Mouse (Mus musculus) heart, postnatal 14 days (tissue): Measurements from ENCODE around the gene Gm10837. TPM values are rescaled to one million over a fixed set of nuclear protein-coding genes. Genes with fewer than 3 reads are reported as not detected.
"Not testable (repeated sequence)": the region's sequence is repeated elsewhere in the genome, so short reads cannot be mapped to it uniquely, and the experiment has no call there.

ENCODE experiments used
- DNase-seq, 2 experiments: peaks; one replicate each; pipeline ENCODE4 v3.0.0; 2021 to 2022
- intact Hi-C: fragments of 180-260 bp; cut with DNase I; formaldehyde crosslinking; loops from one replicate; pipeline ENCODE4 v1.15.1; 2025
- total RNA-seq, 2 experiments: library from RNA; stranded (reverse); gene quantifications; 2 replicates each; pipeline ENCODE4 v1.2.3; 2021

The Gm10837 gene
- total RNA-seq, 2 experiments from 2014 or later, result not detected

- intact Hi-C loops, DNase-seq: not testable (repeated sequence)
Measured at GRCm38 (mm10) chr14:122463734-122464341, 26.5 kb upstream of the Gm10837 start.

GRCm38 (mm10) chr14:122464351-122464762, 26.0 kb upstream of the Gm10837 start:
- no peak for DNase-seq
- intact Hi-C loops, result no loop called here

GRCm38 (mm10) chr14:122464763-122465741, 25.3 kb upstream of the Gm10837 start, which contains the start of gene Zic5:
Zic5 (minus strand) TSS chr14:122465677.
- DNase-seq, result no peak
- intact Hi-C loops, result no loop called here

GRCm38 (mm10) chr14:122465931-122466490, 24.4 kb upstream of the Gm10837 start:
- intact Hi-C loops, result no loop called here
- DNase-seq, result no peak

- intact Hi-C loops, result no loop called here
- no peak for DNase-seq
Measured at GRCm38 (mm10) chr14:122466756-122467362, 23.5 kb upstream of the Gm10837 start.

- intact Hi-C loops, result no loop called here
- no peak for DNase-seq
Measured at GRCm38 (mm10) chr14:122467926-122468841, 22.2 kb upstream of the Gm10837 start.

GRCm38 (mm10) chr14:122468971-122469755, 21.2 kb upstream of the Gm10837 start:
- intact Hi-C loops, result no loop called here
- DNase-seq, result no peak

- DNase-seq, result no peak
- intact Hi-C loops, result no loop called here
Measured at GRCm38 (mm10) chr14:122471449-122472085, 18.8 kb upstream of the Gm10837 start.

GRCm38 (mm10) chr14:122472161-122472560, 18.2 kb upstream of the Gm10837 start:
- DNase-seq, result no peak
- intact Hi-C loops, result no loop called here

- DNase-seq, result no peak
- intact Hi-C loops, result no loop called here
Measured at GRCm38 (mm10) chr14:122472647-122473046, 17.7 kb upstream of the Gm10837 start.

- DNase-seq, result no peak
- intact Hi-C loops, result no loop called here
Measured at GRCm38 (mm10) chr14:122473211-122473751, 17.1 kb upstream of the Gm10837 start.

- intact Hi-C loops, result no loop called here
- DNase-seq, result no peak
Measured at GRCm38 (mm10) chr14:122474041-122474890, 16.1 kb upstream of the Gm10837 start.

- intact Hi-C loops, result no loop called here
- DNase-seq, result no peak
Measured at GRCm38 (mm10) chr14:122474891-122475556, 15.4 kb upstream of the Gm10837 start, which contains the start of gene Zic2. Zic2 (plus strand) TSS chr14:122475435.

GRCm38 (mm10) chr14:122475557-122476040, 14.8 kb upstream of the Gm10837 start:
- intact Hi-C loops, result loop anchor here (2.0 kb wide), 1 partner anchor 15 kb away; the partner anchor contains the start of gene Gm10837
- DNase-seq, result no peak

- intact Hi-C loops, result loop anchor here (2.0 kb wide), 1 partner anchor 15 kb away; the partner anchor contains the start of gene Gm10837
- no peak for DNase-seq
Measured at GRCm38 (mm10) chr14:122476041-122476821, 14.2 kb upstream of the Gm10837 start.
